Mouse (Mus musculus) liver, embryonic 11.5 days (tissue): Measurements from ENCODE around the gene Trpm3. TPM values are rescaled to one million over a fixed set of nuclear protein-coding genes. Genes with fewer than 3 reads are reported as not detected.
A peak's percentile ranks its signal among the peaks of the same experiment; 100 is the strongest.

Source experiments
- ATAC-seq: fragments of 200-750 bp; cut with Nextera tagmentation; replicated peaks from 2 replicates; pipeline ENCODE4 v1.8.0; 2017; ENCODE audit warnings: moderate number of reproducible peaks, mild to moderate bottlenecking, moderate TSS enrichment, moderate library complexity; ENCODE audit not compliant: low FRiP score
- DNase-seq: peaks from one replicate; pipeline ENCODE4 v3.0.0-alpha.2; 2017; ENCODE audit warnings: low spot score
- H3K27ac ChIP-seq: fragments of 300-500 bp; sonication (generic); 2 replicates; pipeline ENCODE4 v1.5.1; 2014; ENCODE audit warnings: mild to moderate bottlenecking, low read depth, low read length, control low read depth
- H3K27me3 ChIP-seq: fragments of 300-500 bp; sonication (generic); replicated peaks from 2 replicates; pipeline ENCODE4 v1.6.1; 2014; ENCODE audit warnings: low read length, mixed read lengths; ENCODE audit not compliant: control insufficient read depth, insufficient read depth
- H3K36me3 ChIP-seq: fragments of 300-500 bp; sonication (generic); 2 replicates; pipeline ENCODE4 v1.6.1; 2014; ENCODE audit warnings: mild to moderate bottlenecking, low read length, moderate library complexity, mixed read lengths; ENCODE audit not compliant: control insufficient read depth, insufficient read depth
- H3K4me1 ChIP-seq: fragments of 300-500 bp; sonication (generic); replicated peaks from 2 replicates; pipeline ENCODE4 v1.6.1; 2014; ENCODE audit warnings: low read length, mixed read lengths; ENCODE audit not compliant: control insufficient read depth, insufficient read depth
- H3K4me2 ChIP-seq: fragments of 300-500 bp; sonication (generic); 2 replicates; pipeline ENCODE4 v1.6.1; 2014; ENCODE audit warnings: mild to moderate bottlenecking, control low read depth, moderate library complexity
- H3K4me3 ChIP-seq: fragments of 300-500 bp; sonication (generic); 2 replicates; pipeline ENCODE4 v1.5.1; 2014; ENCODE audit warnings: low read depth, low read length, control low read depth
- H3K9ac ChIP-seq: fragments of 300-500 bp; sonication (generic); 2 replicates; pipeline ENCODE4 v1.6.1; 2014; ENCODE audit warnings: low read depth, low read length, control low read depth
- H3K9me3 ChIP-seq: fragments of 300-500 bp; sonication (generic); 2 replicates; pipeline ENCODE4 v1.6.1; 2016; ENCODE audit warnings: low read length, inconsistent platforms, mixed read lengths; ENCODE audit not compliant: control insufficient read depth
- WGBS: fragments of 180-500 bp; shearing (Covaris S2); extraction: QIAGEN DNeasy Blood & Tissue Kit; methylation state at CpG from one replicate; pipeline ENCODE4 v1.1.7; 2014; 5-methylcytosine and 5-hydroxymethylcytosine counted together
- polyA plus RNA-seq: library from polyadenylated mRNA; unstranded; fragments of >200 nt; fragmentation: Nextera tagmentation; extraction: Ambion mirVana; gene quantifications from 2 replicates; pipeline ENCODE4 v1.2.1, GENCODE M21; 2014

The Trpm3 gene
- polyA plus RNA-seq, 1 experiment from 2014 or later = 0.26 TPM

DNA sequence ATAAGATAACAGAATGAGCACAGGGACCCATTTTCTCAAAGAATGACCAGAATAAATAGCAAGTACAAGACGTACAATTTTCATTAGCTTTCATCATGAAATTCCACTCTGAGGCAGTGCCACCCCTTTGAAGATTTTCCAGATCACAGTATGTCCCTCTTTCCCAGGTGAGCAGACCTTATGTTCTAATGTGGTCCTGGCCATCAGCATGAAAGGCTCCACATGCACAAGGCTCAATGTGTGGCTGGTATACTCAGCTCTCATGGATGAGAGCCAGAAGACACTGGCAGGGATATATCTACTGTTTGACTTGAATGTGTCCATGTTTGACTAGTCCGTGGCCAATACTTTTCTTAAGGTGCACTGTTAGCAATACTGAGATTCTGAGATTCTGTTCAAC, 298.4 kb downstream of the Trpm3 start:
- ATAC-seq (no peak), DNase-seq (no peak)
- Histone ChIP-seq H3K9me3 (no peaks in the 10 kb centered on the region), H3K4me1 (no peaks in the 10 kb centered on the region), H3K4me2 (no peak overlapping the region), H3K27me3 (no peaks in the 10 kb centered on the region), H3K36me3 (no peaks in the 10 kb centered on the region), H3K27ac (no peak overlapping the region), H3K9ac (no peak overlapping the region), H3K4me3 (no peak overlapping the region)
- WGBS = 78% methylated on average over 2 of the region's 2 CpGs

DNA sequence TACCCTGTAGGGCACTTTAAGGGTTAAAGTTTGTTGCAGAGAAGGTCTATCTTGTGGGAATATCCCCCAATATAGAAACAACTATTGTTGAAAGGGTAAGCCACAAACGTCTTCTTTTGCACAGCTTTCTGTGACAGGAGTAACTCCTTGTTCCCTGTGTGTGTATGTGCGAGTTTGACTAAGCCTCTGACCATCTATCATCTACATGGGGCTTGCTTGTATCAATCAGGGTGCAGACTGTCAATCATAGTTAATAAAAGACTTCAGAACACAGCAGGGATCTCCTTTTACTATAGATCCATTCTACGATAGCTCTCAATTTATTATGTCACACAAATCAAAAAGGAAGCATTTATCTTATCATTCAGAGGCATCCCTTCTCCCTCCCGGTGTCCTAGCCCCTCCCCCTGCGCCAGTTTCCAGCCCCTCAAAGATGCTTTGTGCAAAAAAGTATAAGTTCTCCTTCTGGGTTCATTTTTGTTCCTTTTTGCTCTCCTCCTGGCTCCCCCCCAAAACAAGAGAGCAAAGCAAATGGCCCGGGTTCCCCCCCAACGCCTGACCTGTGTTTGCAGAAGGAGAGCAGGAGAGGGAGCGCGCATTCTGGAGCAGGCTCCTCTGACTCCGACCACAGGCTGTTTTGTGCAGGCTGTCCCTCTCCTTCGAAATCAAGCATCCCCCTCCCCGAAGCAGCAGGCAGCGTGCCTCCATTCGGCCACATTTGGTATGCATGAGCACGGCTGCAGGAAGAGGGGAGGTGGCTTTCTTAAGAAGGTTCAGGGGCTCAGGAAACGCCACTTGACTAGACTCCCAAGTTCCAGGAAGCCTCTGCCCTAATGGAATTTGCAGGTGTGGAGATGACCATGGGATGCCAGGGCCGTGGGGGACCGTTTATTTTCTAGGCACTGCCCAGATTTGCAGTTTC, 308.8 kb downstream of the Trpm3 start:
- Histone ChIP-seq H3K4me2 (peak overlapping the region; percentile 41; the same call in 1 of the 2 replicates), H3K9me3 (no peaks in the 10 kb centered on the region), H3K36me3 (no peaks in the 10 kb centered on the region), H3K27ac (no peak overlapping the region), H3K4me3 (no peak overlapping the region), H3K4me1 (no peaks in the 10 kb centered on the region), H3K27me3 (no peaks in the 10 kb centered on the region), H3K9ac (no peak overlapping the region)
- ATAC-seq (no peak), DNase-seq (no peak)
- WGBS = 8% methylated on average over 18 of the region's 18 CpGs

GRCm38 (mm10) chr19:22448340-22449288, 309.8 kb downstream of the Trpm3 start:
- no peaks in the 10 kb centered on the region for H3K27me3 ChIP-seq
- H3K36me3 ChIP-seq = no peaks in the 10 kb centered on the region
- no peak overlapping the region for H3K9ac ChIP-seq
- no peak overlapping the region for H3K27ac ChIP-seq
- no peak overlapping the region for H3K4me3 ChIP-seq
- DNase-seq (no peak), ATAC-seq (no peak)
- H3K4me1 ChIP-seq = no peaks in the 10 kb centered on the region
- H3K9me3 ChIP-seq = no peaks in the 10 kb centered on the region
- 42% methylated on average over 20 of the region's 20 CpGs for WGBS
- H3K4me2 ChIP-seq = peak overlapping the region; percentile 41; the same call in 1 of the 2 replicates

- no peak overlapping the region for H3K4me2 ChIP-seq
- H3K4me3 ChIP-seq = no peak overlapping the region
- no peaks in the 10 kb centered on the region for H3K9me3 ChIP-seq
- H3K27ac ChIP-seq = no peak overlapping the region
- DNase-seq (no peak), ATAC-seq (no peak)
- no peaks in the 10 kb centered on the region for H3K27me3 ChIP-seq
- 81% methylated on average over 5 of the region's 5 CpGs for WGBS
- no peak overlapping the region for H3K9ac ChIP-seq
- H3K36me3 ChIP-seq = no peaks in the 10 kb centered on the region
- H3K4me1 ChIP-seq = no peaks in the 10 kb centered on the region
Measured at GRCm38 (mm10) chr19:22451290-22451689, 312.4 kb downstream of the Trpm3 start.

- 83% methylated on average over 2 of the region's 2 CpGs for WGBS
- H3K4me3 ChIP-seq = no peak overlapping the region
- no peak overlapping the region for H3K4me2 ChIP-seq
- H3K9ac ChIP-seq = no peak overlapping the region
- H3K9me3 ChIP-seq = no peaks in the 10 kb centered on the region
- H3K4me1 ChIP-seq = no peaks in the 10 kb centered on the region
- H3K27ac ChIP-seq = no peak overlapping the region
- H3K27me3 ChIP-seq = no peaks in the 10 kb centered on the region
- H3K36me3 ChIP-seq = no peaks in the 10 kb centered on the region
- DNase-seq (no peak), ATAC-seq (no peak)
Measured at GRCm38 (mm10) chr19:22456935-22457334, 318.1 kb downstream of the Trpm3 start.

- no peak overlapping the region for H3K4me3 ChIP-seq
- no peaks in the 10 kb centered on the region for H3K27me3 ChIP-seq
- H3K4me2 ChIP-seq = no peak overlapping the region
- no peak overlapping the region for H3K27ac ChIP-seq
- H3K9ac ChIP-seq = no peak overlapping the region
- no peaks in the 10 kb centered on the region for H3K36me3 ChIP-seq
- no peaks in the 10 kb centered on the region for H3K4me1 ChIP-seq
- no peak for DNase-seq
- no peak for ATAC-seq
- H3K9me3 ChIP-seq = no peaks in the 10 kb centered on the region
Measured at GRCm38 (mm10) chr19:22462043-22462442, 323.2 kb downstream of the Trpm3 start.

GRCm38 (mm10) chr19:22463506-22463905, 324.7 kb downstream of the Trpm3 start:
- no peak for ATAC-seq
- Histone ChIP-seq H3K36me3 (no peaks in the 10 kb centered on the region), H3K27me3 (no peaks in the 10 kb centered on the region), H3K4me2 (no peak overlapping the region), H3K4me1 (no peaks in the 10 kb centered on the region), H3K27ac (no peak overlapping the region), H3K9ac (no peak overlapping the region), H3K9me3 (no peaks in the 10 kb centered on the region), H3K4me3 (no peak overlapping the region)
- DNase-seq = no peak
- WGBS = 71% methylated on average over 3 of the region's 3 CpGs

DNA sequence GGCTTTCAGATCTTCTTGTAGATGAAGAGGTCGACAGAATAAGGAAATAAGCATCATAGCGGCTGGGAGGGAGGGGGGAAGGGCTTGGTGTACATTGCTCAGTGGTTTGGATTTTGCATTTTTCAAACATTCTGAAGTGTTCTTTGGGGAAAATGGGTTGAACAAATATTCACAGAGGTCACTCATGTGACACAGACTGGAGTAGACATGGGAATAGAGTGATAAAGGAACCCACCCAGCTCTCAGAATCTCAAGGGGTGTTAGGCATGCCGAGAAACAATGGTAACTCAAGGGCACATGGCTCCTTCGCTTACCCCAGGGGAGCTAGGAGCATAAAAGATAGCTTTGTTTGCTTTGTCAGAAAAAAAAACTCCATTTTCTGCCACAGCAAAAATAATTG, 330.8 kb downstream of the Trpm3 start:
- H3K9ac ChIP-seq = no peak overlapping the region
- WGBS = 66% methylated on average over 4 of the region's 4 CpGs
- no peak overlapping the region for H3K4me3 ChIP-seq
- no peak for DNase-seq
- H3K9me3 ChIP-seq = no peaks in the 10 kb centered on the region
- H3K27ac ChIP-seq = no peak overlapping the region
- H3K36me3 ChIP-seq = no peaks in the 10 kb centered on the region
- no peak for ATAC-seq
- H3K4me1 ChIP-seq = no peaks in the 10 kb centered on the region
- H3K27me3 ChIP-seq = no peaks in the 10 kb centered on the region
- no peak overlapping the region for H3K4me2 ChIP-seq
